Mouse (Mus musculus) olfactory bulb, adult 2 months (tissue): ENCODE measurements around the gene Muc5b. TPM values are rescaled to one million over a fixed set of nuclear protein-coding genes. Genes with fewer than 3 reads are reported as not detected.
"Not testable (repeated sequence)": the region's sequence is repeated elsewhere in the genome, so short reads cannot be mapped to it uniquely, and the experiment has no call there.

Source experiments
- H3K27ac ChIP-seq: fragments of 200-500 bp; 2 replicates; pipeline ENCODE4 v1.5.1; 2012; ENCODE audit warnings: low read depth, low read length; ENCODE audit not compliant: insufficient read depth
- H3K4me1 ChIP-seq: fragments of 200-500 bp; 2 replicates; pipeline ENCODE4 v1.6.1; 2012; ENCODE audit warnings: low read length; ENCODE audit not compliant: control insufficient read depth, insufficient read depth
- H3K4me3 ChIP-seq: fragments of 200-500 bp; 2 replicates; pipeline ENCODE4 v1.5.1; 2012; ENCODE audit warnings: mild to moderate bottlenecking, low read depth, low read length, moderate library complexity; ENCODE audit not compliant: insufficient read depth
- CTCF ChIP-seq: fragments of 200-500 bp; IDR thresholded peaks from 2 replicates; pipeline ENCODE4 v1.5.1; 2012; ENCODE audit warnings: low read depth, mild to moderate bottlenecking, low read length, moderate library complexity; ENCODE audit not compliant: insufficient read depth
- POLR2A ChIP-seq: fragments of 200-500 bp; IDR thresholded peaks from 2 replicates; pipeline ENCODE4 v1.6.1; 2012; ENCODE audit warnings: mild to moderate bottlenecking, low read depth, low read length, moderate library complexity; ENCODE audit not compliant: insufficient read depth
- WGBS: fragments of 180-500 bp; shearing (Covaris S2); methylation state at CpG from one replicate; pipeline ENCODE4 v1.1.7; 2018; 5-methylcytosine and 5-hydroxymethylcytosine counted together
- polyA plus RNA-seq: library from polyadenylated mRNA; stranded (reverse); fragments of >200 nt; gene quantifications from 2 replicates; pipeline ENCODE4 v1.2.4, GENCODE M21; 2012; ENCODE audit warnings: low replicate concordance; ENCODE audit not compliant: missing spikeins, insufficient read depth, insufficient read length

The Muc5b gene
- not detected in 2 replicates for polyA plus RNA-seq

- peaks cover 10% of the 10 kb centered on the region for H3K4me1 ChIP-seq
- H3K27ac ChIP-seq, result no peak within 1 kb of the TSS
- TF ChIP-seq CTCF (no peak), POLR2A (no peak)
- 75% methylated on average over 5 of the region's 5 CpGs for WGBS
- H3K4me3 ChIP-seq, result no peak within 1 kb of the TSS
These were observed at the start of gene Muc5b for GRCm38 (mm10) chr7:141838779-141839178. Muc5b (plus strand) TSS chr7:141839070.

- WGBS, result 100% methylated on average over 1 of the region's 1 CpGs
- Histone ChIP-seq H3K4me1 (no peaks in the 10 kb centered on the region), H3K27ac (no peak overlapping the region), H3K4me3 (no peak overlapping the region)
- TF ChIP-seq POLR2A, result no peak
- TF ChIP-seq CTCF, result no peak
These were observed 44.6 kb upstream of the Muc5b start for GRCm38 (mm10) chr7:141794251-141794650.

GRCm38 (mm10) chr7:141803206-141803605 is 35.7 kb upstream of the Muc5b start:
- Histone ChIP-seq H3K4me1 (no peaks in the 10 kb centered on the region), H3K4me3 (no peak overlapping the region), H3K27ac (no peak overlapping the region)
- 86% methylated on average over 7 of the region's 7 CpGs for WGBS
- no peak for TF ChIP-seq CTCF

- TF ChIP-seq CTCF, result no peak
- TF ChIP-seq POLR2A, result no peak
- 77% methylated on average over 7 of the region's 7 CpGs for WGBS
- Histone ChIP-seq H3K4me1 (no peaks in the 10 kb centered on the region), H3K4me3 (no peak overlapping the region), H3K27ac (no peak overlapping the region)
These were observed 33.5 kb upstream of the Muc5b start for GRCm38 (mm10) chr7:141805384-141805783.

GRCm38 (mm10) chr7:141807823-141808222 is 31.0 kb upstream of the Muc5b start:
- not testable (repeated sequence) for H3K4me1 ChIP-seq, H3K27ac ChIP-seq, H3K4me3 ChIP-seq
- WGBS, result no CpG with 5 or more reads among the region's 4 CpGs

GRCm38 (mm10) chr7:141809933-141810332 is 28.9 kb upstream of the Muc5b start:
- H3K4me1 ChIP-seq, H3K4me3 ChIP-seq, H3K27ac ChIP-seq: not testable (repeated sequence)
- WGBS, result no CpG with 5 or more reads among the region's 4 CpGs

GRCm38 (mm10) chr7:141813321-141813720 is 25.5 kb upstream of the Muc5b start:
- TF ChIP-seq POLR2A (no peak), CTCF (no peak)
- no peak overlapping the region for H3K4me3 ChIP-seq
- H3K27ac ChIP-seq, result no peak overlapping the region
- no peaks in the 10 kb centered on the region for H3K4me1 ChIP-seq
- 80% methylated on average over 4 of the region's 4 CpGs for WGBS

- Histone ChIP-seq H3K4me3 (no peak overlapping the region), H3K27ac (no peak overlapping the region), H3K4me1 (no peaks in the 10 kb centered on the region)
- 78% methylated on average over 4 of the region's 4 CpGs for WGBS
- TF ChIP-seq CTCF (no peak), POLR2A (no peak)
These were observed 23.5 kb upstream of the Muc5b start for GRCm38 (mm10) chr7:141815361-141815760.

- no peak for TF ChIP-seq CTCF
- TF ChIP-seq POLR2A, result no peak
- Histone ChIP-seq H3K27ac (no peak overlapping the region), H3K4me1 (no peaks in the 10 kb centered on the region), H3K4me3 (no peak overlapping the region)
- 66% methylated on average over 11 of the region's 11 CpGs for WGBS
These were observed 21.4 kb upstream of the Muc5b start for GRCm38 (mm10) chr7:141817355-141818075.

GRCm38 (mm10) chr7:141818267-141818666 is 20.6 kb upstream of the Muc5b start:
- 77% methylated on average over 3 of the region's 3 CpGs for WGBS
- no peak overlapping the region for H3K27ac ChIP-seq
- no peak overlapping the region for H3K4me3 ChIP-seq
- TF ChIP-seq POLR2A (no peak), CTCF (no peak)
- no peaks in the 10 kb centered on the region for H3K4me1 ChIP-seq
